Mouse (Mus musculus): Measurements from ENCODE around the gene Mansc4. TPM values are rescaled to one million over a fixed set of nuclear protein-coding genes. Genes with fewer than 3 reads are reported as not detected.
A peak's percentile ranks its signal among the peaks of the same experiment; 100 is the strongest.

Mansc4 gene
- polyA plus RNA-seq, 1 experiment = 0.21 TPM

- TF ChIP-seq CTCF (IDR thresholded peaks at IDR 0.05; ENCODE audit: borderline replicate concordance, insufficient read depth, low read depth, low read length) (no peak), POLR2A (IDR thresholded peaks at IDR 0.05; ENCODE audit: borderline replicate concordance, insufficient read depth, low read length) (no peak)
- Histone ChIP-seq H3K4me1 (ENCODE audit: control insufficient read depth, insufficient read depth, low read length) (peaks cover 20% of the 10 kb centered on the region), H3K27me3 (ENCODE audit: control insufficient read depth, insufficient read depth, low read length) (no peaks in the 10 kb centered on the region), H3K4me3 (replicated peaks; ENCODE audit: insufficient read depth, low read depth, low read length) (peak overlapping the region; percentile 42), H3K27ac (ENCODE audit: insufficient read depth, low read length) (peak overlapping the region; percentile 58)
- 11% methylated on average over 15 of the region's 15 CpGs for WGBS
- DNase-seq = peak; percentile 77 to 81
These were observed 56.5 kb downstream of the Mansc4 start for GRCm38 (mm10) chr6:147030096-147030885.

- peak overlapping the region; percentile 42 for H3K4me3 ChIP-seq (replicated peaks; ENCODE audit: insufficient read depth, low read depth, low read length)
- TF ChIP-seq CTCF (IDR thresholded peaks at IDR 0.05; ENCODE audit: borderline replicate concordance, insufficient read depth, low read depth, low read length) = no peak
- TF ChIP-seq POLR2A (IDR thresholded peaks at IDR 0.05; ENCODE audit: borderline replicate concordance, insufficient read depth, low read length) = no peak
- peaks cover 20% of the 10 kb centered on the region for H3K4me1 ChIP-seq (ENCODE audit: control insufficient read depth, insufficient read depth, low read length)
- H3K27ac ChIP-seq (ENCODE audit: insufficient read depth, low read length) = peak overlapping the region; percentile 58
- DNase-seq = peak; percentile 72 to 79
- H3K27me3 ChIP-seq (ENCODE audit: control insufficient read depth, insufficient read depth, low read length) = no peaks in the 10 kb centered on the region
- WGBS = 13% methylated on average over 9 of the region's 9 CpGs
These were observed 57.2 kb downstream of the Mansc4 start for GRCm38 (mm10) chr6:147029591-147029990.

- WGBS = 74% methylated on average over 2 of the region's 2 CpGs
- peaks cover 21% of the 10 kb centered on the region for H3K4me1 ChIP-seq (ENCODE audit: control insufficient read depth, insufficient read depth, low read length)
- no peak for DNase-seq
- H3K27ac ChIP-seq (ENCODE audit: insufficient read depth, low read length) = no peak overlapping the region
- TF ChIP-seq CTCF (IDR thresholded peaks at IDR 0.05; ENCODE audit: borderline replicate concordance, insufficient read depth, low read depth, low read length) (no peak), POLR2A (IDR thresholded peaks at IDR 0.05; ENCODE audit: borderline replicate concordance, insufficient read depth, low read length) (no peak)
- no peaks in the 10 kb centered on the region for H3K27me3 ChIP-seq (ENCODE audit: control insufficient read depth, insufficient read depth, low read length)
- no peak overlapping the region for H3K4me3 ChIP-seq (replicated peaks; ENCODE audit: insufficient read depth, low read depth, low read length)
These were observed 58.4 kb downstream of the Mansc4 start for GRCm38 (mm10) chr6:147028396-147028795.

Other genes starting within 250 kb of the Mansc4 start
- gene Smco2, start 236.9 kb downstream of the Mansc4 start, polyA plus RNA-seq (2012; rRNA removed) = not detected in 2 replicates
- gene Ppfibp1, start 198.5 kb downstream of the Mansc4 start, polyA plus RNA-seq (2012; rRNA removed) = 8.7 and 9.4 TPM in 2 replicates
- not detected in 2 replicates for gene 1700034J05Rik, start 132.6 kb downstream of the Mansc4 start, polyA plus RNA-seq (2012; rRNA removed)
- 0.40 and 0.69 TPM in 2 replicates for gene Rep15, start 54.4 kb downstream of the Mansc4 start, polyA plus RNA-seq (2012; rRNA removed)
- 41.7 and 41.9 TPM in 2 replicates for gene Mrps35, start 44.3 kb downstream of the Mansc4 start, polyA plus RNA-seq (2012; rRNA removed)
- gene Klhl42, start 4.3 kb upstream of the Mansc4 start, polyA plus RNA-seq (2012; rRNA removed) = 16.5 and 17.2 TPM in 2 replicates
- gene Pthlh, start 177.2 kb upstream of the Mansc4 start, polyA plus RNA-seq (2012; rRNA removed) = 4.0 and 5.6 TPM in 2 replicates